ENCODE assay signal across 22 mouse cellular contexts in genomic region chr11:108995990-108996533, GRCm38 (mm10).
DNase-seq lines count a peak whose midpoint lies in the region; ATAC-seq and TF ChIP-seq lines count a peak whose summit lies in the region.
"Had no signal": no experiment of that assay in that cellular context is flagged by ENCODE, and none has a peak within 500 bp of the region (broad histone marks: within the 10 kb centered on the region; RNA-seq: fewer than 3 reads in every experiment).

No protein-coding gene starts in this region.

- no peak for TF ChIP-seq POLR2A in cortical plate, adult 2 months (IDR thresholded peaks at IDR 0.05; ENCODE audit: extremely low read depth, insufficient read depth, low read length)

- DNase-seq in frontal cortex, postnatal 25 days (ENCODE audit: low spot score in 2 of 2) = no peak
- DNase-seq in left cerebral cortex, adult 2 months (ENCODE audit: extremely low spot score in 1 of 2, low spot score in 2 of 2) = no peak
- no peak for DNase-seq in left cerebral cortex, adult 8-10 months (ENCODE audit: low spot score in 2 of 2)
- peak; percentile 73 for DNase-seq in midbrain, embryonic 11.5 days (ENCODE audit: low spot score, missing footprints)
- no peak for DNase-seq in midbrain, postnatal 0 days (ENCODE audit: low spot score)
- no peak for DNase-seq in kidney, postnatal 25 days
- DNase-seq: adrenal gland, adult 8-10 months; cerebellum, adult 11 months; cerebellum, adult 2 months; cerebellum, adult 9-11 months; cerebellum, postnatal 25 days; gastrocnemius, postnatal 25 days; heart, postnatal 36 days had no signal

- H3K9ac ChIP-seq in midbrain, embryonic 11.5 days (ENCODE audit: low read length) = no peak overlapping the region
- H3K9ac ChIP-seq in midbrain, postnatal 0 days (replicated peaks; ENCODE audit: low read length, poor library complexity, severe bottlenecking) = no peak overlapping the region
- H3K9ac ChIP-seq: forebrain, embryonic 13.5 days; heart, embryonic 12.5 days; heart, embryonic 15.5 days; hindbrain, embryonic 14.5 days had no signal

- H3K4me2 ChIP-seq in midbrain, embryonic 11.5 days = no peak overlapping the region
- H3K4me2 ChIP-seq in midbrain, postnatal 0 days (ENCODE audit: low read depth, low read length, poor library complexity, severe bottlenecking) = no peak overlapping the region
- H3K4me2 ChIP-seq: forebrain, embryonic 13.5 days; heart, embryonic 12.5 days; heart, embryonic 15.5 days; hindbrain, embryonic 14.5 days had no signal

- intact Hi-C loops in left cerebral cortex, adult 2 months (cut with DNase I) = loop anchor here (2.0 to 5.0 kb wide), 3 partner anchors 35 to 81 kb away; no protein-coding TSS in a partner anchor

- no peaks in the 10 kb centered on the region for H3K27me3 ChIP-seq in midbrain, embryonic 11.5 days (ENCODE audit: control insufficient read depth, insufficient read depth, low read length)
- H3K27me3 ChIP-seq in midbrain, postnatal 0 days (ENCODE audit: insufficient read depth, low read length) = no peaks in the 10 kb centered on the region
- H3K27me3 ChIP-seq: forebrain, embryonic 13.5 days; heart, embryonic 12.5 days; heart, embryonic 15.5 days had no signal

- 0 out of 2 replicates have a peak, but pooled peaks cover 3% of the 10 kb centered on the region for H3K4me1 ChIP-seq in midbrain, embryonic 11.5 days (ENCODE audit: control insufficient read depth, insufficient read depth, low read length)
- H3K4me1 ChIP-seq in midbrain, postnatal 0 days (ENCODE audit: insufficient read depth, low read length) = no peaks in the 10 kb centered on the region
- H3K4me1 ChIP-seq in cortical plate, adult 2 months (ENCODE audit: control insufficient read depth, insufficient read depth, low read length) = peaks cover 6% of the 10 kb centered on the region
- H3K4me1 ChIP-seq: forebrain, embryonic 13.5 days; heart, embryonic 12.5 days; heart, embryonic 15.5 days had no signal

- H3K9me3 ChIP-seq in midbrain, embryonic 11.5 days (ENCODE audit: control insufficient read depth, low read length) = peaks cover 4% of the 10 kb centered on the region; the same call in 1 of the 2 replicates
- peaks cover 7% of the 10 kb centered on the region; the same call in 1 of the 2 replicates for H3K9me3 ChIP-seq in midbrain, postnatal 0 days (ENCODE audit: low read length)
- H3K9me3 ChIP-seq: heart, embryonic 15.5 days had no signal

- TF ChIP-seq CTCF in left cerebral cortex, adult 2 months (IDR thresholded peaks at IDR 0.05) = no peak
- no peak for TF ChIP-seq CTCF in midbrain, postnatal 0 days (IDR thresholded peaks at IDR 0.05)
- TF ChIP-seq CTCF in cortical plate, adult 2 months (IDR thresholded peaks at IDR 0.05; ENCODE audit: extremely low read depth, insufficient read depth, low read length) = no peak

- H3K4me3 ChIP-seq in left cerebral cortex, adult 2 months = no peak overlapping the region
- H3K4me3 ChIP-seq in midbrain, embryonic 11.5 days (ENCODE audit: low read depth, low read length) = no peak overlapping the region
- no peak overlapping the region for H3K4me3 ChIP-seq in midbrain, postnatal 0 days (ENCODE audit: low read depth, low read length)
- no peak overlapping the region for H3K4me3 ChIP-seq in cortical plate, adult 2 months (ENCODE audit: insufficient read depth, low read length)
- H3K4me3 ChIP-seq: forebrain, embryonic 10.5 days; forebrain, embryonic 13.5 days; heart, embryonic 12.5 days; heart, embryonic 15.5 days had no signal

- no peaks in the 10 kb centered on the region for H3K36me3 ChIP-seq in midbrain, embryonic 11.5 days (ENCODE audit: control insufficient read depth, insufficient read depth, low read length)
- no peaks in the 10 kb centered on the region for H3K36me3 ChIP-seq in midbrain, postnatal 0 days (ENCODE audit: insufficient read depth, low read length)
- H3K36me3 ChIP-seq: forebrain, embryonic 10.5 days; heart, embryonic 12.5 days; heart, embryonic 15.5 days had no signal

- peak; percentile 64 for ATAC-seq in frontal cortex, adult (ENCODE audit: low TSS enrichment)
- no peak for ATAC-seq in midbrain, embryonic 11.5 days (ENCODE audit: low FRiP score)
- no peak for ATAC-seq in midbrain, postnatal 0 days (ENCODE audit: low FRiP score)
- ATAC-seq: activated CD4-positive, CD25-positive, alpha-beta regulatory T cell, adult 4 months; forebrain, embryonic 13.5 days; forebrain, embryonic 16.5 days had no signal

- peak overlapping the region; percentile 93 for H3K27ac ChIP-seq in left cerebral cortex, adult 2 months
- H3K27ac ChIP-seq in midbrain, embryonic 11.5 days (ENCODE audit: low read depth, low read length) = no peak overlapping the region
- no peak overlapping the region; the same call in 1 of the 2 replicates for H3K27ac ChIP-seq in midbrain, postnatal 0 days (ENCODE audit: low read depth, low read length)
- H3K27ac ChIP-seq in cortical plate, adult 2 months (ENCODE audit: insufficient read depth, low read length) = peak overlapping the region; percentile 81
- H3K27ac ChIP-seq: forebrain, embryonic 10.5 days; forebrain, embryonic 13.5 days; heart, embryonic 15.5 days; hindbrain, embryonic 14.5 days had no signal

- WGBS in midbrain, embryonic 11.5 days = 75% methylated on average over 2 of the region's 2 CpGs
- 64% methylated on average over 2 of the region's 2 CpGs for WGBS in midbrain, postnatal 0 days

Comparison
In these comparisons a context has a peak if more than half of its experiments do, and no peak if none do; other contexts are left out.
1. H3K27ac ChIP-seq: peak in left cerebral cortex, adult 2 months (single experiment) and cortical plate, adult 2 months (single experiment); none in midbrain, embryonic 11.5 days (single experiment) and midbrain, postnatal 0 days (single experiment).